12 mouse cellular contexts compared by ENCODE assay signal in genomic region chr4:124254446-124255182, GRCm38 (mm10).
DNase-seq lines count a peak whose midpoint lies in the region; ATAC-seq and TF ChIP-seq lines count a peak whose summit lies in the region.
"Had no signal": no experiment of that assay in that cellular context is flagged by ENCODE, and none has a peak within 500 bp of the region (broad histone marks: within the 10 kb centered on the region; RNA-seq: fewer than 3 reads in every experiment).

No protein-coding gene starts in this region.

- WGBS in embryonic facial prominence, embryonic 12.5 days, result 18% methylated on average over 22 of the region's 22 CpGs
- WGBS in hindbrain, embryonic 12.5 days, result 26% methylated on average over 22 of the region's 22 CpGs
- WGBS in midbrain, embryonic 16.5 days, result 9% methylated on average over 22 of the region's 22 CpGs
- WGBS in limb, embryonic 10.5 days, result 46% methylated on average over 22 of the region's 22 CpGs

- no peak for TF ChIP-seq POLR2A in brain, embryonic 14.5 days (IDR thresholded peaks at IDR 0.05; ENCODE audit: borderline replicate concordance, extremely low read depth, insufficient read depth, insufficient read length, poor library complexity, severe bottlenecking)

- peaks cover 22% of the 10 kb centered on the region; the same call in 1 of the 2 replicates for H3K27me3 ChIP-seq in embryonic facial prominence, embryonic 12.5 days
- peaks cover 20% of the 10 kb centered on the region for H3K27me3 ChIP-seq in hindbrain, embryonic 12.5 days
- no peaks in the 10 kb centered on the region; the same call in 1 of the 2 replicates for H3K27me3 ChIP-seq in midbrain, embryonic 16.5 days (ENCODE audit: control insufficient read depth, insufficient read depth, low read depth, low read length)
- H3K27me3 ChIP-seq in limb, embryonic 10.5 days (ENCODE audit: low read depth, poor library complexity, severe bottlenecking), result peaks cover 57% of the 10 kb centered on the region
- H3K27me3 ChIP-seq: intestine, embryonic 15.5 days; lung, embryonic 15.5 days; stomach, embryonic 15.5 days had no signal

- peak; percentile 78 for DNase-seq in brain, embryonic 14.5 days (ENCODE audit: low read depth)
- DNase-seq in urinary bladder, postnatal 14 days (ENCODE audit: low spot score), result no peak
- DNase-seq in heart, postnatal 4 days, result no peak
- no peak for DNase-seq in limb, embryonic 10.5 days (ENCODE audit: low spot score)

- no peak for ATAC-seq in embryonic facial prominence, embryonic 12.5 days (ENCODE audit: insufficient number of reproducible peaks, insufficient read depth, low FRiP score, low TSS enrichment)
- ATAC-seq in hindbrain, embryonic 12.5 days (ENCODE audit: low FRiP score), result peak; percentile 57
- ATAC-seq in midbrain, embryonic 16.5 days, result peak; percentile 39; the same call in 1 of the 2 replicates
- ATAC-seq: intestine, embryonic 15.5 days had no signal

- no peaks in the 10 kb centered on the region for H3K9me3 ChIP-seq in embryonic facial prominence, embryonic 12.5 days
- no peaks in the 10 kb centered on the region for H3K9me3 ChIP-seq in hindbrain, embryonic 12.5 days (replicated peaks)
- H3K9me3 ChIP-seq in midbrain, embryonic 16.5 days (replicated peaks; ENCODE audit: control insufficient read depth, low read length, poor library complexity, severe bottlenecking), result no peaks in the 10 kb centered on the region
- no peaks in the 10 kb centered on the region for H3K9me3 ChIP-seq in limb, embryonic 10.5 days (replicated peaks)
- H3K9me3 ChIP-seq: heart, embryonic 12.5 days; intestine, embryonic 15.5 days; lung, embryonic 15.5 days; stomach, embryonic 15.5 days had no signal

- no peak overlapping the region for H3K27ac ChIP-seq in embryonic facial prominence, embryonic 12.5 days
- H3K27ac ChIP-seq in hindbrain, embryonic 12.5 days, result peak overlapping the region; percentile 23; the same call in 1 of the 2 replicates
- H3K27ac ChIP-seq in midbrain, embryonic 16.5 days (ENCODE audit: low read length), result no peak overlapping the region
- H3K27ac ChIP-seq in limb, embryonic 10.5 days, result no peak overlapping the region
- H3K27ac ChIP-seq: intestine, embryonic 15.5 days; lung, embryonic 15.5 days; stomach, embryonic 15.5 days had no signal

- TF ChIP-seq CTCF in brain, embryonic 14.5 days (IDR thresholded peaks at IDR 0.05; ENCODE audit: borderline replicate concordance, extremely low read depth, insufficient read depth, insufficient read length), result no peak

- H3K4me1 ChIP-seq in embryonic facial prominence, embryonic 12.5 days, result peaks cover 15% of the 10 kb centered on the region
- H3K4me1 ChIP-seq in hindbrain, embryonic 12.5 days, result peaks cover 25% of the 10 kb centered on the region
- H3K4me1 ChIP-seq in midbrain, embryonic 16.5 days (ENCODE audit: control insufficient read depth, insufficient read depth, low read length), result peaks cover 22% of the 10 kb centered on the region
- peaks cover 16% of the 10 kb centered on the region for H3K4me1 ChIP-seq in limb, embryonic 10.5 days
- H3K4me1 ChIP-seq: intestine, embryonic 15.5 days; lung, embryonic 15.5 days; stomach, embryonic 15.5 days had no signal

- no peak overlapping the region for H3K4me3 ChIP-seq in embryonic facial prominence, embryonic 12.5 days
- no peak overlapping the region for H3K4me3 ChIP-seq in hindbrain, embryonic 12.5 days
- H3K4me3 ChIP-seq in midbrain, embryonic 16.5 days (ENCODE audit: low read depth, low read length), result no peak overlapping the region
- H3K4me3 ChIP-seq in limb, embryonic 10.5 days, result no peak overlapping the region
- H3K4me3 ChIP-seq: heart, embryonic 12.5 days; intestine, embryonic 15.5 days; lung, embryonic 15.5 days; myocyte; stomach, embryonic 15.5 days had no signal

- peak overlapping the region; percentile 12 for H3K4me2 ChIP-seq in embryonic facial prominence, embryonic 12.5 days (replicated peaks)
- peak overlapping the region; percentile 34 for H3K4me2 ChIP-seq in hindbrain, embryonic 12.5 days (replicated peaks)
- peak overlapping the region; percentile 36 for H3K4me2 ChIP-seq in midbrain, embryonic 16.5 days (ENCODE audit: low read length)
- H3K4me2 ChIP-seq: heart, embryonic 12.5 days; intestine, embryonic 15.5 days; lung, embryonic 15.5 days; stomach, embryonic 15.5 days had no signal

- no peak overlapping the region for H3K9ac ChIP-seq in embryonic facial prominence, embryonic 12.5 days
- H3K9ac ChIP-seq in hindbrain, embryonic 12.5 days, result no peak overlapping the region
- no peak overlapping the region; the same call in 1 of the 2 replicates for H3K9ac ChIP-seq in midbrain, embryonic 16.5 days (ENCODE audit: low read depth, low read length)
- H3K9ac ChIP-seq: heart, embryonic 12.5 days; intestine, embryonic 15.5 days; lung, embryonic 15.5 days; stomach, embryonic 15.5 days had no signal

- H3K36me3 ChIP-seq in embryonic facial prominence, embryonic 12.5 days, result no peaks in the 10 kb centered on the region
- H3K36me3 ChIP-seq in hindbrain, embryonic 12.5 days, result no peaks in the 10 kb centered on the region
- H3K36me3 ChIP-seq in midbrain, embryonic 16.5 days (ENCODE audit: control insufficient read depth, insufficient read depth, low read length), result no peaks in the 10 kb centered on the region
- H3K36me3 ChIP-seq in limb, embryonic 10.5 days, result no peaks in the 10 kb centered on the region
- H3K36me3 ChIP-seq: heart, embryonic 12.5 days; intestine, embryonic 15.5 days; lung, embryonic 15.5 days; stomach, embryonic 15.5 days had no signal
